Mouse (Mus musculus) forebrain, embryonic 13.5 days (tissue): ENCODE measurements around the gene Socs2. TPM values are rescaled to one million over a fixed set of nuclear protein-coding genes. Genes with fewer than 3 reads are reported as not detected.
A peak's percentile ranks its signal among the peaks of the same experiment; 100 is the strongest.

Source experiments
- ATAC-seq: fragments of 200-750 bp; cut with Nextera tagmentation; 2 replicates; pipeline ENCODE4 v1.8.0; 2017
- H3K27ac ChIP-seq: fragments of 300-500 bp; sonication (generic); 2 replicates; pipeline ENCODE4 v1.5.1; 2015; ENCODE audit warnings: inconsistent platforms, mild to moderate bottlenecking, moderate library complexity
- H3K27me3 ChIP-seq: fragments of 300-500 bp; sonication (generic); 2 replicates; pipeline ENCODE4 v1.6.1; 2015; ENCODE audit warnings: mild to moderate bottlenecking, inconsistent platforms
- H3K36me3 ChIP-seq: fragments of 300-500 bp; sonication (generic); 2 replicates; pipeline ENCODE4 v1.6.1; 2015; ENCODE audit warnings: mild to moderate bottlenecking, inconsistent platforms; ENCODE audit not compliant: poor library complexity, severe bottlenecking
- H3K4me1 ChIP-seq: fragments of 300-500 bp; sonication (generic); 2 replicates; pipeline ENCODE4 v1.6.1; 2015; ENCODE audit warnings: inconsistent platforms
- H3K4me2 ChIP-seq: fragments of 300-500 bp; sonication (generic); 2 replicates; pipeline ENCODE4 v1.6.1; 2015; ENCODE audit warnings: inconsistent platforms, mild to moderate bottlenecking, moderate library complexity
- H3K4me3 ChIP-seq: fragments of 300-500 bp; sonication (generic); 2 replicates; pipeline ENCODE4 v1.5.1; 2015; ENCODE audit warnings: mild to moderate bottlenecking, inconsistent platforms
- H3K9ac ChIP-seq: fragments of 300-500 bp; sonication (generic); 2 replicates; pipeline ENCODE4 v1.6.1; 2015; ENCODE audit warnings: mild to moderate bottlenecking, inconsistent platforms
- H3K9me3 ChIP-seq: fragments of 300-500 bp; sonication (generic); replicated peaks from 2 replicates; pipeline ENCODE4 v1.6.1; 2016; ENCODE audit warnings: inconsistent platforms
- WGBS: fragments of 180-500 bp; shearing (Covaris S2); methylation state at CpG from one replicate; pipeline ENCODE4 v1.1.7; 2015; 5-methylcytosine and 5-hydroxymethylcytosine counted together
- polyA plus RNA-seq: library from polyadenylated mRNA; unstranded; fragments of >200 nt; fragmentation: Nextera tagmentation; extraction: Ambion mirVana; gene quantifications from 2 replicates; pipeline ENCODE4 v1.2.1, GENCODE M21; 2015

Socs2 gene
- polyA plus RNA-seq, 1 experiment from 2014 or later: 91.6 TPM

- H3K4me2 ChIP-seq: no peak overlapping the region
- H3K27me3 ChIP-seq: no peaks in the 10 kb centered on the region
- no peak overlapping the region for H3K27ac ChIP-seq
- ATAC-seq: no peak
- no peaks in the 10 kb centered on the region for H3K9me3 ChIP-seq
- WGBS: 73% methylated on average over 7 of the region's 7 CpGs
- no peaks in the 10 kb centered on the region for H3K4me1 ChIP-seq
- H3K9ac ChIP-seq: no peak overlapping the region
- no peaks in the 10 kb centered on the region for H3K36me3 ChIP-seq
- no peak overlapping the region for H3K4me3 ChIP-seq
These were observed 60.3 kb downstream of the Socs2 start for GRCm38 (mm10) chr10:95356711-95357110.

- no peak overlapping the region for H3K4me3 ChIP-seq
- WGBS: 46% methylated on average over 6 of the region's 6 CpGs
- ATAC-seq: no peak
- no peaks in the 10 kb centered on the region for H3K36me3 ChIP-seq
- H3K27ac ChIP-seq: no peak overlapping the region
- no peaks in the 10 kb centered on the region for H3K4me1 ChIP-seq
- H3K27me3 ChIP-seq: no peaks in the 10 kb centered on the region
- H3K4me2 ChIP-seq: no peak overlapping the region
- no peaks in the 10 kb centered on the region for H3K9me3 ChIP-seq
- H3K9ac ChIP-seq: no peak overlapping the region
These were observed 61.2 kb downstream of the Socs2 start for GRCm38 (mm10) chr10:95355678-95356268.

GRCm38 (mm10) chr10:95354673-95355072 is 62.3 kb downstream of the Socs2 start:
- no peaks in the 10 kb centered on the region for H3K4me1 ChIP-seq
- no peak for ATAC-seq
- H3K9ac ChIP-seq: no peak overlapping the region
- H3K27ac ChIP-seq: no peak overlapping the region
- H3K4me3 ChIP-seq: no peak overlapping the region
- no peaks in the 10 kb centered on the region for H3K9me3 ChIP-seq
- no peaks in the 10 kb centered on the region for H3K36me3 ChIP-seq
- no peak overlapping the region for H3K4me2 ChIP-seq
- H3K27me3 ChIP-seq: no peaks in the 10 kb centered on the region

- H3K4me2 ChIP-seq: no peak overlapping the region
- no peaks in the 10 kb centered on the region for H3K9me3 ChIP-seq
- H3K4me1 ChIP-seq: no peaks in the 10 kb centered on the region
- ATAC-seq: no peak
- no peak overlapping the region for H3K27ac ChIP-seq
- no peak overlapping the region for H3K4me3 ChIP-seq
- 63% methylated on average over 6 of the region's 6 CpGs for WGBS
- H3K36me3 ChIP-seq: no peaks in the 10 kb centered on the region
- no peak overlapping the region for H3K9ac ChIP-seq
- H3K27me3 ChIP-seq: no peaks in the 10 kb centered on the region
These were observed 62.9 kb downstream of the Socs2 start for GRCm38 (mm10) chr10:95354047-95354446.

GRCm38 (mm10) chr10:95348457-95348856 is 68.5 kb downstream of the Socs2 start:
- Histone ChIP-seq H3K4me1 (no peaks in the 10 kb centered on the region), H3K4me3 (no peak overlapping the region), H3K4me2 (no peak overlapping the region), H3K27ac (no peak overlapping the region), H3K9me3 (no peaks in the 10 kb centered on the region), H3K36me3 (no peaks in the 10 kb centered on the region), H3K9ac (no peak overlapping the region), H3K27me3 (no peaks in the 10 kb centered on the region)
- 92% methylated on average over 3 of the region's 3 CpGs for WGBS
- ATAC-seq: no peak

GRCm38 (mm10) chr10:95347776-95348175 is 69.2 kb downstream of the Socs2 start:
- Histone ChIP-seq H3K27ac (no peak overlapping the region), H3K4me3 (no peak overlapping the region), H3K27me3 (no peaks in the 10 kb centered on the region), H3K9me3 (no peaks in the 10 kb centered on the region), H3K4me2 (no peak overlapping the region), H3K9ac (no peak overlapping the region), H3K4me1 (no peaks in the 10 kb centered on the region), H3K36me3 (no peaks in the 10 kb centered on the region)
- 94% methylated on average over 3 of the region's 3 CpGs for WGBS
- no peak for ATAC-seq

GRCm38 (mm10) chr10:95342833-95343590 is 74.0 kb downstream of the Socs2 start:
- Histone ChIP-seq H3K4me3 (no peak overlapping the region), H3K27me3 (no peaks in the 10 kb centered on the region), H3K9me3 (no peaks in the 10 kb centered on the region), H3K36me3 (no peaks in the 10 kb centered on the region), H3K4me2 (no peak overlapping the region), H3K9ac (no peak overlapping the region), H3K4me1 (no peaks in the 10 kb centered on the region), H3K27ac (no peak overlapping the region)
- no peak for ATAC-seq
- WGBS: 90% methylated on average over 10 of the region's 10 CpGs

- ATAC-seq: no peak
- Histone ChIP-seq H3K9ac (no peak overlapping the region), H3K27me3 (no peaks in the 10 kb centered on the region), H3K36me3 (no peaks in the 10 kb centered on the region), H3K4me2 (no peak overlapping the region), H3K4me3 (no peak overlapping the region), H3K9me3 (no peaks in the 10 kb centered on the region), H3K4me1 (peaks cover 8% of the 10 kb centered on the region), H3K27ac (no peak overlapping the region)
- 83% methylated on average over 4 of the region's 4 CpGs for WGBS
These were observed 76.3 kb downstream of the Socs2 start for GRCm38 (mm10) chr10:95340676-95341075.

GRCm38 (mm10) chr10:95337589-95337988 is 79.4 kb downstream of the Socs2 start:
- Histone ChIP-seq H3K9ac (no peak overlapping the region), H3K27ac (no peak overlapping the region), H3K27me3 (no peaks in the 10 kb centered on the region), H3K4me2 (no peak overlapping the region), H3K36me3 (no peaks in the 10 kb centered on the region), H3K4me3 (no peak overlapping the region), H3K4me1 (peaks cover 8% of the 10 kb centered on the region), H3K9me3 (no peaks in the 10 kb centered on the region)
- ATAC-seq: no peak
- WGBS: 72% methylated on average over 5 of the region's 5 CpGs

- peak; percentile 33; the same call in 1 of the 2 replicates for ATAC-seq
- Histone ChIP-seq H3K9me3 (no peaks in the 10 kb centered on the region), H3K36me3 (no peaks in the 10 kb centered on the region), H3K9ac (no peak overlapping the region), H3K4me2 (no peak overlapping the region), H3K4me3 (no peak overlapping the region), H3K27me3 (no peaks in the 10 kb centered on the region), H3K27ac (0 out of 2 replicates have a peak overlapping the region, but pooled peaks have one; percentile 1), H3K4me1 (peaks cover 8% of the 10 kb centered on the region)
- 23% methylated on average over 3 of the region's 4 CpGs for WGBS
These were observed 80.0 kb downstream of the Socs2 start for GRCm38 (mm10) chr10:95336781-95337544.
